Mouse (Mus musculus) hindbrain, embryonic 16.5 days (tissue): Measurements from ENCODE around the gene Stard10. TPM values are rescaled to one million over a fixed set of nuclear protein-coding genes. Genes with fewer than 3 reads are reported as not detected.

Experiments
- ATAC-seq: fragments of 200-750 bp; cut with Nextera tagmentation; 2 replicates; pipeline ENCODE4 v1.8.0; 2017; ENCODE audit warnings: moderate TSS enrichment, moderate library complexity
- H3K27ac ChIP-seq: fragments of 300-500 bp; sonication (generic); 2 replicates; pipeline ENCODE4 v1.5.1; 2014; ENCODE audit warnings: low read depth, mild to moderate bottlenecking, control low read depth, low read length, moderate library complexity
- H3K27me3 ChIP-seq: fragments of 300-500 bp; sonication (generic); replicated peaks from 2 replicates; pipeline ENCODE4 v1.6.1; 2014; ENCODE audit warnings: low read length; ENCODE audit not compliant: control insufficient read depth, insufficient read depth
- H3K36me3 ChIP-seq: fragments of 300-500 bp; sonication (generic); 2 replicates; pipeline ENCODE4 v1.6.1; 2014; ENCODE audit warnings: mild to moderate bottlenecking, low read length, moderate library complexity, mixed read lengths; ENCODE audit not compliant: control insufficient read depth, insufficient read depth
- H3K4me1 ChIP-seq: fragments of 300-500 bp; sonication (generic); 2 replicates; pipeline ENCODE4 v1.6.1; 2014; ENCODE audit warnings: low read depth, low read length; ENCODE audit not compliant: control insufficient read depth, insufficient read depth
- H3K4me2 ChIP-seq: fragments of 300-500 bp; sonication (generic); 2 replicates; pipeline ENCODE4 v1.6.1; 2014; ENCODE audit warnings: mild to moderate bottlenecking, low read length, control low read depth, moderate library complexity
- H3K4me3 ChIP-seq: fragments of 300-500 bp; sonication (generic); 2 replicates; pipeline ENCODE4 v1.5.1; 2014; ENCODE audit warnings: mild to moderate bottlenecking, low read length, control low read depth, moderate library complexity
- H3K9ac ChIP-seq: fragments of 300-500 bp; sonication (generic); 2 replicates; pipeline ENCODE4 v1.6.1; 2014; ENCODE audit warnings: low read depth, mild to moderate bottlenecking, control low read depth, low read length, moderate library complexity
- H3K9me3 ChIP-seq: fragments of 300-500 bp; sonication (generic); 2 replicates; pipeline ENCODE4 v1.6.1; 2014; ENCODE audit warnings: mild to moderate bottlenecking, low read length, moderate library complexity; ENCODE audit not compliant: control insufficient read depth
- WGBS: fragments of 180-500 bp; shearing (Covaris S2); extraction: QIAGEN DNeasy Blood & Tissue Kit; methylation state at CpG from one replicate; pipeline ENCODE4 v1.1.7; 2014; 5-methylcytosine and 5-hydroxymethylcytosine counted together
- polyA plus RNA-seq: library from polyadenylated mRNA; unstranded; fragments of >200 nt; fragmentation: Nextera tagmentation; extraction: Ambion mirVana; gene quantifications from 2 replicates; pipeline ENCODE4 v1.2.1, GENCODE M21; 2015

Gene Stard10
- polyA plus RNA-seq, 1 experiment from 2014 or later = 11.9 TPM

- 68% methylated on average over 6 of the region's 6 CpGs for WGBS
- Histone ChIP-seq H3K27ac (no peak overlapping the region), H3K36me3 (no peaks in the 10 kb centered on the region), H3K27me3 (peaks cover 2% of the 10 kb centered on the region; the same call in 1 of the 2 replicates), H3K4me1 (peaks cover 23% of the 10 kb centered on the region), H3K4me2 (no peak overlapping the region), H3K9me3 (no peaks in the 10 kb centered on the region), H3K9ac (no peak overlapping the region), H3K4me3 (no peak overlapping the region)
- ATAC-seq = no peak
These were observed 7.5 kb downstream of the Stard10 start for GRCm38 (mm10) chr7:101324142-101324962.

- ATAC-seq = no peak
- no peak overlapping the region for H3K4me3 ChIP-seq
- H3K4me1 ChIP-seq = peaks cover 20% of the 10 kb centered on the region
- H3K27ac ChIP-seq = no peak overlapping the region
- H3K27me3 ChIP-seq = no peaks in the 10 kb centered on the region
- 83% methylated on average over 5 of the region's 5 CpGs for WGBS
- no peaks in the 10 kb centered on the region for H3K9me3 ChIP-seq
- H3K36me3 ChIP-seq = no peaks in the 10 kb centered on the region
- H3K9ac ChIP-seq = no peak overlapping the region
- no peak overlapping the region for H3K4me2 ChIP-seq
These were observed 9.1 kb downstream of the Stard10 start for GRCm38 (mm10) chr7:101326006-101326405.

GRCm38 (mm10) chr7:101327263-101327662 is 10.4 kb downstream of the Stard10 start:
- Histone ChIP-seq H3K36me3 (no peaks in the 10 kb centered on the region), H3K27ac (no peak overlapping the region), H3K4me3 (no peak overlapping the region), H3K27me3 (no peaks in the 10 kb centered on the region), H3K9me3 (no peaks in the 10 kb centered on the region), H3K4me2 (no peak overlapping the region), H3K4me1 (peaks cover 14% of the 10 kb centered on the region), H3K9ac (no peak overlapping the region)
- WGBS = 74% methylated on average over 5 of the region's 5 CpGs
- no peak for ATAC-seq

GRCm38 (mm10) chr7:101327786-101328185 is 10.9 kb downstream of the Stard10 start:
- Histone ChIP-seq H3K9me3 (no peaks in the 10 kb centered on the region), H3K4me2 (no peak overlapping the region), H3K36me3 (no peaks in the 10 kb centered on the region), H3K9ac (no peak overlapping the region), H3K4me3 (no peak overlapping the region), H3K27me3 (no peaks in the 10 kb centered on the region), H3K4me1 (peaks cover 14% of the 10 kb centered on the region), H3K27ac (no peak overlapping the region)
- ATAC-seq = no peak
- 76% methylated on average over 2 of the region's 2 CpGs for WGBS

GRCm38 (mm10) chr7:101328621-101329158 is 11.8 kb downstream of the Stard10 start:
- H3K4me3 ChIP-seq = no peak overlapping the region
- 61% methylated on average over 4 of the region's 4 CpGs for WGBS
- H3K4me1 ChIP-seq = peaks cover 11% of the 10 kb centered on the region
- H3K9me3 ChIP-seq = no peaks in the 10 kb centered on the region
- H3K27me3 ChIP-seq = no peaks in the 10 kb centered on the region
- peak overlapping the region; percentile 46; the same call in 1 of the 2 replicates for H3K27ac ChIP-seq
- no peak overlapping the region for H3K4me2 ChIP-seq
- peak; percentile 64 for ATAC-seq
- no peaks in the 10 kb centered on the region for H3K36me3 ChIP-seq
- H3K9ac ChIP-seq = 0 out of 2 replicates have a peak overlapping the region, but pooled peaks have one; percentile 3

GRCm38 (mm10) chr7:101329606-101330005 is 12.7 kb downstream of the Stard10 start:
- Histone ChIP-seq H3K4me1 (peaks cover 11% of the 10 kb centered on the region), H3K36me3 (no peaks in the 10 kb centered on the region), H3K27me3 (no peaks in the 10 kb centered on the region), H3K9me3 (no peaks in the 10 kb centered on the region), H3K27ac (no peak overlapping the region), H3K4me3 (no peak overlapping the region), H3K4me2 (no peak overlapping the region), H3K9ac (peak overlapping the region; percentile 20; the same call in 1 of the 2 replicates)
- ATAC-seq = no peak
- WGBS = 73% methylated on average over 4 of the region's 4 CpGs

GRCm38 (mm10) chr7:101330074-101330840 is 13.4 kb downstream of the Stard10 start:
- peaks cover 11% of the 10 kb centered on the region for H3K4me1 ChIP-seq
- no peaks in the 10 kb centered on the region for H3K9me3 ChIP-seq
- no peaks in the 10 kb centered on the region for H3K27me3 ChIP-seq
- no peak overlapping the region for H3K27ac ChIP-seq
- no peak overlapping the region for H3K4me2 ChIP-seq
- H3K9ac ChIP-seq = no peak overlapping the region
- ATAC-seq = no peak
- no peaks in the 10 kb centered on the region for H3K36me3 ChIP-seq
- 72% methylated on average over 10 of the region's 10 CpGs for WGBS
- H3K4me3 ChIP-seq = no peak overlapping the region

- H3K27ac ChIP-seq = no peak overlapping the region
- WGBS = 70% methylated on average over 4 of the region's 4 CpGs
- H3K4me2 ChIP-seq = no peak overlapping the region
- no peaks in the 10 kb centered on the region for H3K9me3 ChIP-seq
- no peak for ATAC-seq
- H3K4me1 ChIP-seq = peaks cover 11% of the 10 kb centered on the region
- no peaks in the 10 kb centered on the region for H3K36me3 ChIP-seq
- H3K9ac ChIP-seq = no peak overlapping the region
- no peaks in the 10 kb centered on the region for H3K27me3 ChIP-seq
- no peak overlapping the region for H3K4me3 ChIP-seq
These were observed 13.9 kb downstream of the Stard10 start for GRCm38 (mm10) chr7:101330841-101331173.
